In genomic region chr17:68285119-68285782, GRCm38 (mm10) we compare ENCODE assay signal across 16 mouse cellular contexts. TPM values are rescaled to one million over a fixed set of nuclear protein-coding genes. Genes with fewer than 3 reads are reported as not detected.
A peak's percentile ranks its signal among the peaks of the same experiment; 100 is the strongest.
DNase-seq lines count a peak whose midpoint lies in the region; ATAC-seq lines count a peak whose summit lies in the region.
"Had no signal": no experiment of that assay in that cellular context is flagged by ENCODE, and none has a peak within 500 bp of the region (broad histone marks: within the 10 kb centered on the region; RNA-seq: fewer than 3 reads in every experiment).

No protein-coding gene starts in this region.

- H3K9me3 ChIP-seq in hindbrain, embryonic 15.5 days = no peaks in the 10 kb centered on the region
- H3K9me3 ChIP-seq in hindbrain, embryonic 13.5 days = no peaks in the 10 kb centered on the region
- H3K9me3 ChIP-seq: embryonic facial prominence, embryonic 13.5 days; heart, embryonic 15.5 days had no signal

- no peak overlapping the region for H3K27ac ChIP-seq in hindbrain, embryonic 15.5 days (replicated peaks)
- H3K27ac ChIP-seq in hindbrain, embryonic 13.5 days = no peak overlapping the region
- H3K27ac ChIP-seq: embryonic facial prominence, embryonic 13.5 days; heart, embryonic 15.5 days had no signal

- H3K4me2 ChIP-seq in hindbrain, embryonic 15.5 days = no peak overlapping the region
- H3K4me2 ChIP-seq in hindbrain, embryonic 13.5 days = no peak overlapping the region
- H3K4me2 ChIP-seq: embryonic facial prominence, embryonic 13.5 days; heart, embryonic 15.5 days had no signal

- 27% methylated on average over 8 of the region's 8 CpGs for WGBS in hindbrain, embryonic 15.5 days
- WGBS in hindbrain, embryonic 13.5 days = 36% methylated on average over 8 of the region's 8 CpGs

- H3K36me3 ChIP-seq in hindbrain, embryonic 15.5 days = no peaks in the 10 kb centered on the region
- H3K36me3 ChIP-seq in hindbrain, embryonic 13.5 days = no peaks in the 10 kb centered on the region
- H3K36me3 ChIP-seq: embryonic facial prominence, embryonic 13.5 days; heart, embryonic 15.5 days had no signal

- intact Hi-C loops in gastrocnemius, postnatal 14 days (cut with DNase I; ENCODE audit: low total_unique reads) = no loop called here

- H3K4me3 ChIP-seq in hindbrain, embryonic 15.5 days = no peak overlapping the region
- H3K4me3 ChIP-seq in hindbrain, embryonic 13.5 days = no peak overlapping the region
- H3K4me3 ChIP-seq: embryonic facial prominence, embryonic 13.5 days; heart, embryonic 15.5 days; myocyte had no signal

- H3K9ac ChIP-seq in hindbrain, embryonic 15.5 days = no peak overlapping the region
- H3K9ac ChIP-seq in hindbrain, embryonic 13.5 days = no peak overlapping the region
- H3K9ac ChIP-seq: embryonic facial prominence, embryonic 13.5 days; heart, embryonic 15.5 days had no signal

- H3K4me1 ChIP-seq in hindbrain, embryonic 15.5 days (replicated peaks) = peaks cover 3% of the 10 kb centered on the region; the same call in 1 of the 2 replicates
- no peaks in the 10 kb centered on the region for H3K4me1 ChIP-seq in hindbrain, embryonic 13.5 days (replicated peaks)
- H3K4me1 ChIP-seq: heart, embryonic 15.5 days had no signal

- no peaks in the 10 kb centered on the region for H3K27me3 ChIP-seq in hindbrain, embryonic 15.5 days
- H3K27me3 ChIP-seq in hindbrain, embryonic 13.5 days = no peaks in the 10 kb centered on the region
- H3K27me3 ChIP-seq: CH12.LX; embryonic facial prominence, embryonic 13.5 days; heart, embryonic 15.5 days had no signal

- peak; percentile 5 for DNase-seq in ZHBTc4 (ENCODE audit: low read depth, low spot score)
- peak; percentile 34 for DNase-seq in embryo, embryonic 11 days
- peak; percentile 30 for DNase-seq in mesoderm, embryonic 11.5 days (ENCODE audit: low read depth, low spot score)
- DNase-seq in gastrocnemius, postnatal 4 days (ENCODE audit: low spot score in 2 of 2) = no peak
- DNase-seq in gastrocnemius, postnatal 14 days = no peak
- DNase-seq: layer of hippocampus, postnatal 36 days; right cerebral cortex, postnatal 4 days; thymus, adult 18-20 months had no signal

- peak; percentile 42; the same call in 1 of the 2 replicates for ATAC-seq in hindbrain, embryonic 15.5 days (ENCODE audit: low FRiP score, low read depth)
- ATAC-seq in hindbrain, embryonic 13.5 days (ENCODE audit: low FRiP score) = no peak
- ATAC-seq in megakaryocyte, adult 5-6 weeks (ENCODE audit: poor library complexity, severe bottlenecking) = no peak

RNA-seq across cellular contexts. Expression of gene L3mbtl4, which starts 11.7 kb away (rescaled TPM):
- polyA plus RNA-seq in hindbrain, embryonic 15.5 days (2015; fragmentation: Nextera tagmentation; extraction: Ambion mirVana) = 4.5 and 4.6 TPM in 2 replicates
- 1.8 and 2.0 TPM in 2 replicates for polyA plus RNA-seq in hindbrain, embryonic 13.5 days (2015; fragmentation: Nextera tagmentation; extraction: Ambion mirVana)
- not detected in 2 replicates for total RNA-seq in megakaryocyte, adult 5-6 weeks (2015)
- not detected in 2 replicates for total RNA-seq in megakaryocyte, adult 5-6 weeks (2017)
- total RNA-seq in gastrocnemius, postnatal 4 days (2021) = not detected
- total RNA-seq in gastrocnemius, postnatal 14 days (2021) = not detected
- total RNA-seq: CH12.LX had no signal
- polyA plus RNA-seq: heart, embryonic 15.5 days; liver, embryonic 16.5 days; myocyte had no signal

Comparison
In these comparisons a context has a peak if more than half of its experiments do, and no peak if none do; other contexts are left out.
1. DNase-seq: peak in ZHBTc4 (single experiment), embryo, embryonic 11 days (single experiment) and mesoderm, embryonic 11.5 days (single experiment); none in gastrocnemius, postnatal 4 days (0 of 2) and gastrocnemius, postnatal 14 days (single experiment).